Mouse (Mus musculus) liver, adult 2 months (tissue): ENCODE data around the gene Slc2a3. TPM values are rescaled to one million over a fixed set of nuclear protein-coding genes. Genes with fewer than 3 reads are reported as not detected.
"Not testable (repeated sequence)": the region's sequence is repeated elsewhere in the genome, so short reads cannot be mapped to it uniquely, and the experiment has no call there.

Source experiments
- DNase-seq: peaks from one replicate; pipeline ENCODE4 v3.0.0-alpha.2; 2011; ENCODE audit warnings: low read depth, low spot score; ENCODE audit errors: extremely low read depth
- H3K27ac ChIP-seq: fragments of 200-500 bp; replicated peaks from 2 replicates; pipeline ENCODE4 v1.5.1; 2012; ENCODE audit warnings: low read depth, mild to moderate bottlenecking, control low read depth, inconsistent platforms, low read length; ENCODE audit not compliant: insufficient read depth
- H3K27me3 ChIP-seq: fragments of 200-500 bp; 2 replicates; pipeline ENCODE4 v1.6.1; 2012; ENCODE audit warnings: mild to moderate bottlenecking, moderate library complexity, low read length, inconsistent platforms; ENCODE audit not compliant: control insufficient read depth, insufficient read depth
- H3K36me3 ChIP-seq: fragments of 200-500 bp; 2 replicates; pipeline ENCODE4 v1.6.1; 2012; ENCODE audit warnings: low read length, inconsistent platforms; ENCODE audit not compliant: control insufficient read depth, insufficient read depth
- H3K4me1 ChIP-seq: fragments of 200-500 bp; 2 replicates; pipeline ENCODE4 v1.6.1; 2011; ENCODE audit warnings: low read length; ENCODE audit not compliant: control insufficient read depth, insufficient read depth
- H3K4me3 ChIP-seq: fragments of 200-500 bp; 2 replicates; pipeline ENCODE4 v1.5.1; 2011; ENCODE audit warnings: low read depth, mild to moderate bottlenecking, control low read depth, low read length, moderate library complexity; ENCODE audit not compliant: insufficient read depth
- H3K79me2 ChIP-seq: fragments of 200-500 bp; 2 replicates; pipeline ENCODE4 v1.6.1; 2012; ENCODE audit warnings: inconsistent platforms, mild to moderate bottlenecking, low read length, moderate library complexity; ENCODE audit not compliant: control insufficient read depth, insufficient read depth
- H3K9ac ChIP-seq: fragments of 200-500 bp; 2 replicates; pipeline ENCODE4 v1.6.1; 2012; ENCODE audit warnings: low read depth, mild to moderate bottlenecking, control low read depth, inconsistent platforms, low read length
- CTCF ChIP-seq: fragments of 200-500 bp; IDR thresholded peaks from 2 replicates; pipeline ENCODE4 v1.5.1; 2011; ENCODE audit warnings: low read depth, low read length, control low read depth
- POLR2A ChIP-seq: fragments of 200-500 bp; IDR thresholded peaks from 2 replicates; pipeline ENCODE4 v1.6.1; 2011; ENCODE audit warnings: low read length, control low read depth; ENCODE audit not compliant: insufficient read depth; ENCODE audit errors: extremely low read depth
- WGBS: fragments of 180-500 bp; shearing (Covaris S2); methylation state at CpG from one replicate; pipeline ENCODE4 v1.1.7; 2018; 5-methylcytosine and 5-hydroxymethylcytosine counted together
- polyA plus RNA-seq: library from polyadenylated mRNA; depleted of rRNA; stranded (reverse); fragments of >200 nt; gene quantifications from 2 replicates; pipeline ENCODE4 v1.2.3, GENCODE M21; 2012
- total RNA-seq: library from RNA; depleted of rRNA; stranded (reverse); fragments of >200 nt; gene quantifications from 2 replicates; pipeline ENCODE4 v1.2.3, GENCODE M21; 2014

Gene Slc2a3
- total and polyA plus RNA-seq, 2 experiments: 0.28 to 0.66 TPM

GRCm38 (mm10) chr6:122769771-122770759 is 31.4 kb downstream of the Slc2a3 start:
- no peaks in the 10 kb centered on the region for H3K4me1 ChIP-seq
- TF ChIP-seq CTCF: no peak
- TF ChIP-seq POLR2A: no peak
- no peak overlapping the region for H3K27ac ChIP-seq
- no peak overlapping the region for H3K9ac ChIP-seq
- no peak overlapping the region for H3K4me3 ChIP-seq
- no peaks in the 10 kb centered on the region for H3K36me3 ChIP-seq
- 0 out of 2 replicates have a peak, but pooled peaks cover under 1% of the 10 kb centered on the region for H3K27me3 ChIP-seq
- DNase-seq: no peak
- H3K79me2 ChIP-seq: no peaks in the 10 kb centered on the region
- WGBS: 85% methylated on average over 10 of the region's 10 CpGs

GRCm38 (mm10) chr6:122768256-122768655 is 33.2 kb downstream of the Slc2a3 start:
- Histone ChIP-seq H3K27ac (no peak overlapping the region), H3K27me3 (peaks cover 5% of the 10 kb centered on the region; the same call in 1 of the 2 replicates), H3K9ac (no peak overlapping the region), H3K36me3 (no peaks in the 10 kb centered on the region), H3K4me3 (no peak overlapping the region), H3K4me1 (no peaks in the 10 kb centered on the region), H3K79me2 (no peaks in the 10 kb centered on the region)
- DNase-seq: no peak
- whole genome bisulfite sequencing: 81% methylated on average over 5 of the region's 5 CpGs
- TF ChIP-seq CTCF (no peak), POLR2A (no peak)

- H3K27me3 ChIP-seq, H3K36me3 ChIP-seq, H3K4me1 ChIP-seq, H3K4me3 ChIP-seq, H3K79me2 ChIP-seq, H3K27ac ChIP-seq, DNase-seq, H3K9ac ChIP-seq: not testable (repeated sequence)
- WGBS: 75% methylated on average over 3 of the region's 3 CpGs
Observed at GRCm38 (mm10) chr6:122767012-122767411, 34.4 kb downstream of the Slc2a3 start.

GRCm38 (mm10) chr6:122766145-122766968 is 35.1 kb downstream of the Slc2a3 start:
- Histone ChIP-seq H3K9ac (no peak overlapping the region), H3K27me3 (peaks cover 5% of the 10 kb centered on the region; the same call in 1 of the 2 replicates), H3K36me3 (no peaks in the 10 kb centered on the region), H3K79me2 (no peaks in the 10 kb centered on the region), H3K27ac (no peak overlapping the region), H3K4me3 (no peak overlapping the region), H3K4me1 (no peaks in the 10 kb centered on the region)
- WGBS: 44% methylated on average over 5 of the region's 5 CpGs
- no peak for DNase-seq
- TF ChIP-seq POLR2A (no peak), CTCF (no peak)

GRCm38 (mm10) chr6:122765298-122765956 is 36.0 kb downstream of the Slc2a3 start:
- Histone ChIP-seq H3K9ac (no peak overlapping the region), H3K4me3 (no peak overlapping the region), H3K27me3 (peaks cover 5% of the 10 kb centered on the region; the same call in 1 of the 2 replicates), H3K27ac (no peak overlapping the region), H3K4me1 (no peaks in the 10 kb centered on the region), H3K79me2 (no peaks in the 10 kb centered on the region), H3K36me3 (no peaks in the 10 kb centered on the region)
- WGBS: 25% methylated on average over 9 of the region's 9 CpGs
- no peak for TF ChIP-seq CTCF
- no peak for TF ChIP-seq POLR2A
- DNase-seq: no peak
